Mouse (Mus musculus): ENCODE data around the gene Tecta. TPM values are rescaled to one million over a fixed set of nuclear protein-coding genes. Genes with fewer than 3 reads are reported as not detected.

Tecta gene
- polyA plus RNA-seq, 1 experiment = 0.02 TPM

- Histone ChIP-seq H3K36me3 (ENCODE audit: control insufficient read depth) (peaks cover 81% of the 10 kb centered on the region), H3K9me3 (ENCODE audit: control insufficient read depth, low read length) (no peaks in the 10 kb centered on the region), H3K4me3 (replicated peaks) (no peak overlapping the region), H3K27me3 (ENCODE audit: control insufficient read depth) (no peaks in the 10 kb centered on the region), H3K4me1 (ENCODE audit: control insufficient read depth) (peaks cover 12% of the 10 kb centered on the region)
- no peak for TF ChIP-seq GATA1 (IDR thresholded peaks at IDR 0.05; ENCODE audit: low read length)
- no peak for TF ChIP-seq TAL1 (IDR thresholded peaks at IDR 0.05; ENCODE audit: low read length)
These were observed 23.9 kb upstream of the Tecta start for GRCm38 (mm10) chr9:42423649-42424048.

DNA sequence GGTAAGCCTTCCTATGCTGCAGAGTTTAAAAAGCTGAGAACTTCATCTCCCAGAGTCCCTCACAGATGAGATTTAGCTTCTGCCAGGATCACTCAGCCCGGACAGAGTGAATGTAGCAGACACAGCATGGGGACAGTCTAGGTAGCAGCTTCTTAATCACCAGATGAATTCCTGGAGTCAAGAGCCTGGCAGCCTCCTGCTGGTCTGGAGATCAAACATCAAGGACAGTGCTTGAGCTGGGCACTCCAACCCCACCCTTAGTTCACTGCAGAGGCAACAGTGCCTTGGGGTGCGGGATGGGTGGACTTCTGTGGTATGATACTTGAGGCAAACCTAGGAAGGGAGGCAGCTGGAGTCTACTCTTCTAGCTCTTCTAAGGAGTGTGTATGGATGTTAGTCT, 20.0 kb upstream of the Tecta start:
- peaks cover 4% of the 10 kb centered on the region for H3K4me1 ChIP-seq (ENCODE audit: control insufficient read depth)
- no peaks in the 10 kb centered on the region for H3K27me3 ChIP-seq (ENCODE audit: control insufficient read depth)
- H3K9me3 ChIP-seq (ENCODE audit: control insufficient read depth, low read length) = no peaks in the 10 kb centered on the region
- TF ChIP-seq GATA1 (IDR thresholded peaks at IDR 0.05; ENCODE audit: low read length) (no peak), TAL1 (IDR thresholded peaks at IDR 0.05; ENCODE audit: low read length) (no peak)
- H3K4me3 ChIP-seq (replicated peaks) = no peak overlapping the region
- peaks cover 81% of the 10 kb centered on the region for H3K36me3 ChIP-seq (ENCODE audit: control insufficient read depth)

DNA sequence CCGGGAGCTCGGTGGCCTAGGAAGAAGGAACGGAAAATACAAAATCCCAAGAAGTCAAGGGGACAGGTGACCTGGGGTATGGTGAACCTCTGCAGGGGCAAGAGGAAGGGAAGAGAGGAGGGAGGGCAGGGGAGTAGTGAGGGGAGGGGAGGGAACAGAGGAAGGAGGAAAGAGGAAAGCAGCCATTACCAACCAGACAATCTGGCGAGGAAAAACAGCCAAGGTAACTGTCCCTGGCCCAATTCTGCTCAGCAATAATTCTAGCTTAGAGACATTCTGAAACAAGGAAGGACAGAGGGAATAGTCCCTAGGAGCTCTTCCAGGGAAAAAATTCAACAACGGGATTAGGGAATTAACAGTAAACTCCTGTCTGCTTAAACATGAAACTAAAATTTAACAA, 19.1 kb upstream of the Tecta start:
- TF ChIP-seq GATA1 (IDR thresholded peaks at IDR 0.05; ENCODE audit: low read length) (no peak), TAL1 (IDR thresholded peaks at IDR 0.05; ENCODE audit: low read length) (no peak)
- Histone ChIP-seq H3K27me3 (ENCODE audit: control insufficient read depth) (no peaks in the 10 kb centered on the region), H3K9me3 (ENCODE audit: control insufficient read depth, low read length) (no peaks in the 10 kb centered on the region), H3K36me3 (ENCODE audit: control insufficient read depth) (peaks cover 86% of the 10 kb centered on the region), H3K4me3 (replicated peaks) (no peak overlapping the region), H3K4me1 (ENCODE audit: control insufficient read depth) (peaks cover 4% of the 10 kb centered on the region)

GRCm38 (mm10) chr9:42417352-42417952, 17.7 kb upstream of the Tecta start:
- no peak overlapping the region for H3K4me3 ChIP-seq (replicated peaks)
- no peaks in the 10 kb centered on the region for H3K27me3 ChIP-seq (ENCODE audit: control insufficient read depth)
- H3K36me3 ChIP-seq (ENCODE audit: control insufficient read depth) = peaks cover 89% of the 10 kb centered on the region
- TF ChIP-seq TAL1 (IDR thresholded peaks at IDR 0.05; ENCODE audit: low read length) (no peak), GATA1 (IDR thresholded peaks at IDR 0.05; ENCODE audit: low read length) (no peak)
- H3K4me1 ChIP-seq (ENCODE audit: control insufficient read depth) = no peaks in the 10 kb centered on the region
- no peaks in the 10 kb centered on the region for H3K9me3 ChIP-seq (ENCODE audit: control insufficient read depth, low read length)

DNA sequence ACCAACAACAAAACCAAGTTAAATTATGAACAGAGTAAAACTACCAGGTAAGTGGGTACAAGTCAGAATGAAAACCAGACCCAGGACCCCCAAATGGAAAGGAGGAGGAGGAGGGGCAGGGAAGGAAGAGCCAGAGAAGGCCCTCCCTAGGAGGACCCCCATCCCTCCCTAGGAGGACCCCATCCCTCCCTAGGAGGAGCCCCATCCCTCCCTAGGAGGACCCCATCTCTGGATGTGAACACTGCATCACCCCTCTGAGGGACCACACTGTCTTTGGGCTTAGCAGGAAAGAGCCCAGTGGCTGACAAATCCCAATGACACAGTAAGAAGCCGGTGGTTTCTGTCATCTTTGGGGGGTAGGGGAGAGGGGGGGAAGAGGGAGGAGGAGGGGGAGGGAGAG, 15.5 kb upstream of the Tecta start:
- H3K4me3 ChIP-seq (replicated peaks) = no peak overlapping the region
- H3K36me3 ChIP-seq (ENCODE audit: control insufficient read depth) = peaks cover 75% of the 10 kb centered on the region
- no peak for TF ChIP-seq GATA1 (IDR thresholded peaks at IDR 0.05; ENCODE audit: low read length)
- TF ChIP-seq TAL1 (IDR thresholded peaks at IDR 0.05; ENCODE audit: low read length) = no peak
- H3K4me1 ChIP-seq (ENCODE audit: control insufficient read depth) = no peaks in the 10 kb centered on the region
- H3K27me3 ChIP-seq (ENCODE audit: control insufficient read depth) = no peaks in the 10 kb centered on the region
- no peaks in the 10 kb centered on the region for H3K9me3 ChIP-seq (ENCODE audit: control insufficient read depth, low read length)

GRCm38 (mm10) chr9:42413345-42413744, 13.6 kb upstream of the Tecta start:
- peaks cover 62% of the 10 kb centered on the region for H3K36me3 ChIP-seq (ENCODE audit: control insufficient read depth)
- H3K9me3 ChIP-seq (ENCODE audit: control insufficient read depth, low read length) = no peaks in the 10 kb centered on the region
- TF ChIP-seq GATA1 (IDR thresholded peaks at IDR 0.05; ENCODE audit: low read length) (no peak), TAL1 (IDR thresholded peaks at IDR 0.05; ENCODE audit: low read length) (no peak)
- no peak overlapping the region for H3K4me3 ChIP-seq (replicated peaks)
- no peaks in the 10 kb centered on the region for H3K4me1 ChIP-seq (ENCODE audit: control insufficient read depth)
- H3K27me3 ChIP-seq (ENCODE audit: control insufficient read depth) = no peaks in the 10 kb centered on the region

DNA sequence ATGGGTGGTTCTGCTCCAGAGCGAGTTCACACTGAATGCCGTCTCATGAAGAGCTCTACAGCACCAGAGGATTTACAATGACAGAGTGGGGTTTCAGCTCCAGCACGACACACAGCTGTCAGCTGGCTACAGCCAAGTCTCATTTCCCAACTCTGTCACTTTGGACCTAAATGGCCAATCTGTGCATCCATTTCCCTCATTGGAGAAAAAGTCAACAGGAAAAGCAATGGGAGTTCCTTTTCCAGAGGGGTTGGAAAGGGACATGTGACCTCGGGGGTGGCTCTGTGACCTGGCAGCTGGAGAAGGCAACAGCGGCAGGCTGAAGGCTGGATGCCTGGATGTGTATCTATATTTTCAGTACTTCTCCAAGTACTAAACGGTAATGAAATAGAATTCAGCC, 11.6 kb upstream of the Tecta start:
- TF ChIP-seq TAL1 (IDR thresholded peaks at IDR 0.05; ENCODE audit: low read length) (no peak), GATA1 (IDR thresholded peaks at IDR 0.05; ENCODE audit: low read length) (no peak)
- Histone ChIP-seq H3K27me3 (ENCODE audit: control insufficient read depth) (no peaks in the 10 kb centered on the region), H3K9me3 (ENCODE audit: control insufficient read depth, low read length) (no peaks in the 10 kb centered on the region), H3K4me1 (ENCODE audit: control insufficient read depth) (no peaks in the 10 kb centered on the region), H3K4me3 (replicated peaks) (no peak overlapping the region), H3K36me3 (ENCODE audit: control insufficient read depth) (peaks cover 44% of the 10 kb centered on the region)

- no peak for TF ChIP-seq TAL1 (IDR thresholded peaks at IDR 0.05; ENCODE audit: low read length)
- TF ChIP-seq GATA1 (IDR thresholded peaks at IDR 0.05; ENCODE audit: low read length) = no peak
- Histone ChIP-seq H3K9me3 (ENCODE audit: control insufficient read depth, low read length) (no peaks in the 10 kb centered on the region), H3K36me3 (ENCODE audit: control insufficient read depth) (no peaks in the 10 kb centered on the region), H3K4me3 (replicated peaks) (no peak overlapping the region), H3K27me3 (ENCODE audit: control insufficient read depth) (no peaks in the 10 kb centered on the region), H3K4me1 (ENCODE audit: control insufficient read depth) (no peaks in the 10 kb centered on the region)
These were observed 6.0 kb upstream of the Tecta start for GRCm38 (mm10) chr9:42405736-42406135.

- no peaks in the 10 kb centered on the region for H3K36me3 ChIP-seq (ENCODE audit: control insufficient read depth)
- H3K4me1 ChIP-seq (ENCODE audit: control insufficient read depth) = no peaks in the 10 kb centered on the region
- no peak overlapping the region for H3K4me3 ChIP-seq (replicated peaks)
- no peak for TF ChIP-seq GATA1 (IDR thresholded peaks at IDR 0.05; ENCODE audit: low read length)
- no peak for TF ChIP-seq TAL1 (IDR thresholded peaks at IDR 0.05; ENCODE audit: low read length)
- H3K27me3 ChIP-seq (ENCODE audit: control insufficient read depth) = no peaks in the 10 kb centered on the region
- no peaks in the 10 kb centered on the region for H3K9me3 ChIP-seq (ENCODE audit: control insufficient read depth, low read length)
These were observed 1.8 kb upstream of the Tecta start for GRCm38 (mm10) chr9:42401486-42401885.

GRCm38 (mm10) chr9:42396141-42396540, 3.6 kb downstream of the Tecta start:
- Histone ChIP-seq H3K9me3 (ENCODE audit: control insufficient read depth, low read length) (no peaks in the 10 kb centered on the region), H3K4me3 (replicated peaks) (no peak overlapping the region), H3K27me3 (ENCODE audit: control insufficient read depth) (peaks cover 3% of the 10 kb centered on the region; the same call in 1 of the 2 replicates), H3K36me3 (ENCODE audit: control insufficient read depth) (no peaks in the 10 kb centered on the region), H3K4me1 (ENCODE audit: control insufficient read depth) (no peaks in the 10 kb centered on the region; the same call in 1 of the 2 replicates)
- TF ChIP-seq GATA1 (IDR thresholded peaks at IDR 0.05; ENCODE audit: low read length) (no peak), TAL1 (IDR thresholded peaks at IDR 0.05; ENCODE audit: low read length) (no peak)

Data from erythroblast, embryonic 14.5 days (primary cell).